Mouse (Mus musculus) embryonic facial prominence, embryonic 13.5 days (tissue): ENCODE data around the gene Hoxa13. TPM values are rescaled to one million over a fixed set of nuclear protein-coding genes. Genes with fewer than 3 reads are reported as not detected.
A peak's percentile ranks its signal among the peaks of the same experiment; 100 is the strongest.

Experiments used
- ATAC-seq: fragments of 200-750 bp; cut with Nextera tagmentation; 2 replicates; pipeline ENCODE4 v1.8.0; 2017; ENCODE audit warnings: low read depth; ENCODE audit not compliant: insufficient number of reproducible peaks, insufficient read depth, low FRiP score, low TSS enrichment
- H3K27ac ChIP-seq: fragments of 300-500 bp; sonication (generic); 2 replicates; pipeline ENCODE4 v1.5.1; 2015; ENCODE audit warnings: moderate library complexity, mild to moderate bottlenecking, inconsistent platforms
- H3K27me3 ChIP-seq: fragments of 300-500 bp; sonication (generic); 2 replicates; pipeline ENCODE4 v1.6.1; 2015; ENCODE audit warnings: mild to moderate bottlenecking, inconsistent platforms
- H3K36me3 ChIP-seq: fragments of 300-500 bp; sonication (generic); 2 replicates; pipeline ENCODE4 v1.6.1; 2015; ENCODE audit warnings: mild to moderate bottlenecking, inconsistent platforms
- H3K4me1 ChIP-seq: fragments of 300-500 bp; sonication (generic); 2 replicates; pipeline ENCODE4 v1.6.1; 2015; ENCODE audit warnings: inconsistent platforms
- H3K4me2 ChIP-seq: fragments of 300-500 bp; sonication (generic); 2 replicates; pipeline ENCODE4 v1.6.1; 2015; ENCODE audit warnings: moderate library complexity, mild to moderate bottlenecking, inconsistent platforms
- H3K4me3 ChIP-seq: fragments of 300-500 bp; sonication (generic); 2 replicates; pipeline ENCODE4 v1.5.1; 2015; ENCODE audit warnings: mild to moderate bottlenecking, inconsistent platforms
- H3K9ac ChIP-seq: fragments of 300-500 bp; sonication (generic); 2 replicates; pipeline ENCODE4 v1.6.1; 2015; ENCODE audit warnings: mild to moderate bottlenecking, inconsistent platforms
- H3K9me3 ChIP-seq: fragments of 300-500 bp; sonication (generic); 2 replicates; pipeline ENCODE4 v1.6.1; 2016; ENCODE audit warnings: inconsistent platforms
- WGBS: fragments of 180-500 bp; shearing (Covaris S2); methylation state at CpG from one replicate; pipeline ENCODE4 v1.1.7; 2015; ENCODE audit warnings: mixed read lengths; 5-methylcytosine and 5-hydroxymethylcytosine counted together
- polyA plus RNA-seq: library from polyadenylated mRNA; unstranded; fragments of >200 nt; fragmentation: Nextera tagmentation; extraction: Ambion mirVana; gene quantifications from 2 replicates; pipeline ENCODE4 v1.2.1, GENCODE M21; 2015

Gene Hoxa13
- polyA plus RNA-seq = not detected in 2 replicates

GRCm38 (mm10) chr6:52260654-52261575 lies at the start of gene Hoxa13:
TSS of gene Hoxa13 (minus strand) at chr6:52260880.
- no peak within 1 kb of the TSS for H3K27ac ChIP-seq
- peaks cover 97% of the 10 kb centered on the region for H3K27me3 ChIP-seq
- H3K4me2 ChIP-seq = peak within 1 kb of the TSS; percentile 62
- H3K9me3 ChIP-seq = no peaks in the 10 kb centered on the region
- H3K36me3 ChIP-seq = no peaks in the 10 kb centered on the region
- no peak within 1 kb of the TSS for H3K9ac ChIP-seq
- no peak for ATAC-seq
- under 1% methylated on average over 65 of the region's 72 CpGs for WGBS
- H3K4me1 ChIP-seq = peaks cover 10% of the 10 kb centered on the region
- H3K4me3 ChIP-seq = peak within 1 kb of the TSS; percentile 42

- H3K27ac ChIP-seq = no peak overlapping the region
- no peaks in the 10 kb centered on the region for H3K36me3 ChIP-seq
- no peak overlapping the region for H3K9ac ChIP-seq
- H3K9me3 ChIP-seq = no peaks in the 10 kb centered on the region
- 0 out of 2 replicates have a peak overlapping the region, but pooled peaks have one; percentile 9 for H3K4me2 ChIP-seq
- H3K4me1 ChIP-seq = peaks cover 26% of the 10 kb centered on the region
- peak overlapping the region; percentile 5; the same call in 1 of the 2 replicates for H3K4me3 ChIP-seq
- no peak for ATAC-seq
- peaks cover 99% of the 10 kb centered on the region for H3K27me3 ChIP-seq
- WGBS = under 1% methylated on average over 24 of the region's 24 CpGs
Observed at GRCm38 (mm10) chr6:52310366-52310765, 49.7 kb upstream of the Hoxa13 start.

DNA sequence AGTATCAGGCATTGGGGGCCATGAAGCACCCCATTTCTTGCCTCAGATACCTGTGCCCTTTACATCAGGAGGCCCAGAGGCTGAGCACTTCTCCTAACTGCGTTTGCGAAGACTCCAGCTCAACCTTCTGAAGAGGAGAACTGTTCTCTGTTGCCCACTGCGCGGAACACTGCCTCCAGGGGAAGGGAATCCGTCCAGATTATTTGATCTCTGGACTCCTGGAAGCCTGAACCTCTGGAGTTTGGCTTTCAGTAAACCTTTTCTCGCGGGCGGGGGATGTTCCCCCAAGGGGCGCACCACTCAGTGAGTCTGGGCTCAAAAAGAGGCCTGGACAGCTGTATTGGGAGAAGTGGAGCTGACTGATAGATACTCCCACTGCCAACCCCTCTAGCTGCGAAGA lies 49.1 kb upstream of the Hoxa13 start:
- Histone ChIP-seq H3K4me2 (no peak overlapping the region), H3K27ac (no peak overlapping the region), H3K27me3 (peaks cover 98% of the 10 kb centered on the region), H3K4me1 (peaks cover 26% of the 10 kb centered on the region), H3K9ac (no peak overlapping the region), H3K36me3 (no peaks in the 10 kb centered on the region), H3K9me3 (no peaks in the 10 kb centered on the region), H3K4me3 (no peak overlapping the region)
- WGBS = 7% methylated on average over 10 of the region's 10 CpGs
- ATAC-seq = no peak

GRCm38 (mm10) chr6:52305877-52306389 lies 45.3 kb upstream of the Hoxa13 start:
- H3K27ac ChIP-seq = no peak overlapping the region
- H3K4me3 ChIP-seq = peak overlapping the region; percentile 47
- WGBS = under 1% methylated on average over 30 of the region's 30 CpGs
- H3K27me3 ChIP-seq = peaks cover 92% of the 10 kb centered on the region
- no peaks in the 10 kb centered on the region for H3K36me3 ChIP-seq
- peak overlapping the region; percentile 75 for H3K4me2 ChIP-seq
- H3K4me1 ChIP-seq = peaks cover 12% of the 10 kb centered on the region
- H3K9ac ChIP-seq = peak overlapping the region; percentile 63
- no peaks in the 10 kb centered on the region for H3K9me3 ChIP-seq
- peak; percentile 43; the same call in 1 of the 2 replicates for ATAC-seq

DNA sequence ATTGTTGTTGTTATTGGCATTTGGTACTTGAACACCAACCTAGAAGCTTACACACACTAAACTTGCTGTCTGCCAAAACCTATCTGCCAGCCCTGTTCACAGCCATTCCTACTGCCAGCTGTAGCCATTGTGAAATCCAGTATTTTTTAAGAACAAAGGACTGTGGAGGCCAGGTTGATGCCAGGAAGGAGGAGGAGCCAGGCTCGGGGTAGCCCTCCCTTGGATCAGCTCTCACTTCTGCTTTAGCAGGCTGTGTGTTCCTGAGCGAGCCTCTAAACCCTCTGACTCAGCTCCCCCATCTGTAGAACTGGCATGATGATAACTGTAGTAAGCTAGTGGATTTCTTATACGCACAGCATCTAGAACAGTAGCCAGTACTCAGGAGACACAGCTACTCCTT lies 42.7 kb upstream of the Hoxa13 start:
- WGBS = 58% methylated on average over 3 of the region's 3 CpGs
- no peak overlapping the region for H3K4me2 ChIP-seq
- H3K27me3 ChIP-seq = peaks cover 87% of the 10 kb centered on the region
- H3K36me3 ChIP-seq = no peaks in the 10 kb centered on the region
- H3K9me3 ChIP-seq = no peaks in the 10 kb centered on the region
- no peak overlapping the region for H3K9ac ChIP-seq
- H3K4me3 ChIP-seq = no peak overlapping the region
- peaks cover 9% of the 10 kb centered on the region for H3K4me1 ChIP-seq
- H3K27ac ChIP-seq = no peak overlapping the region
- no peak for ATAC-seq

- H3K27ac ChIP-seq = no peak overlapping the region
- peaks cover 3% of the 10 kb centered on the region for H3K4me1 ChIP-seq
- no peaks in the 10 kb centered on the region for H3K36me3 ChIP-seq
- no peak overlapping the region for H3K9ac ChIP-seq
- H3K4me2 ChIP-seq = no peak overlapping the region
- no peaks in the 10 kb centered on the region for H3K9me3 ChIP-seq
- peaks cover 83% of the 10 kb centered on the region for H3K27me3 ChIP-seq
- whole genome bisulfite sequencing = 72% methylated on average over 4 of the region's 4 CpGs
- no peak for ATAC-seq
- no peak overlapping the region for H3K4me3 ChIP-seq
Observed at GRCm38 (mm10) chr6:52300806-52301205, 40.1 kb upstream of the Hoxa13 start.

DNA sequence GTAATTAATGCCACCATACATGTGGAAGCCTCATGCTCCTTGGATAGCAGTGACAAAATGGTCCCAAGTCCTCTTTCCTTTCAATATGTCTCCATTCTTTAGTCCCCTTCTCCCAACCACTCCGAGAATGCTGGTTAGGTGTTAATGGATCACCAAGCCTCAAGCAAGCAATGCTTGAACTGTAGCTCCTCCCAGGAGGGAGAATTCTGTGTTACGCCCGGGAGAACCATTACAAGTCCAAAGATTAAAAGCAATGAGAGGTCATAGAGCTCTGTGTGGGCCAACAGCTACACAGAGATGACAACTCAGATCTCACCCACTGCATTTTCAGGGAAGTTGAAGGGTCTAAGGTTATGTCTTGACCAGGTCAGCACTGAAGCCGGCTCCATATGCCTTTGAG lies 37.8 kb upstream of the Hoxa13 start:
- no peak overlapping the region for H3K9ac ChIP-seq
- H3K27ac ChIP-seq = no peak overlapping the region
- H3K9me3 ChIP-seq = no peaks in the 10 kb centered on the region
- no peak overlapping the region for H3K4me2 ChIP-seq
- no peaks in the 10 kb centered on the region for H3K36me3 ChIP-seq
- WGBS = 81% methylated on average over 4 of the region's 4 CpGs
- H3K4me3 ChIP-seq = no peak overlapping the region
- no peaks in the 10 kb centered on the region for H3K4me1 ChIP-seq
- no peak for ATAC-seq
- H3K27me3 ChIP-seq = peaks cover 83% of the 10 kb centered on the region

DNA sequence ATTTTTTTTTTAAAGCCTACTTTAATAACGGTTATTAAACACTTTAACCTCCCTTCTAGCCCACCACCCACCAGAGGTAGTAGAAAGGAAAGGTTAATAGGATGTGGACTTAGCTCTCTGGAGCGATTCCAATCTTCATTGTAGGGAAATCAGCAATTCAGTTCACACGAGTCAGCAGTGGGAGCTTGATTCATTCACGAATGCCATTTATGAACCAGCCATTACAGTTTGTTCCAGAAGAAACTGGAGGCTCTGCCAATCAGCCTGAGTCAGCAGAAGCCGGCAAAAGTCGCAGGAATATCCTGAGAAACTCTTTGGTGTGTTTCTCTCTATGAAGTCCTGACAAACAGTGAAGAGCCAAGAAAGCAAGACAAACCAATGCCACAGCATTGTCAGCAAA lies 33.9 kb upstream of the Hoxa13 start:
- Histone ChIP-seq H3K36me3 (no peaks in the 10 kb centered on the region), H3K4me3 (no peak overlapping the region), H3K4me1 (peaks cover 9% of the 10 kb centered on the region), H3K4me2 (no peak overlapping the region), H3K27ac (no peak overlapping the region), H3K9me3 (no peaks in the 10 kb centered on the region), H3K27me3 (peaks cover 87% of the 10 kb centered on the region), H3K9ac (no peak overlapping the region)
- no peak for ATAC-seq
- WGBS = 74% methylated on average over 6 of the region's 6 CpGs

- H3K27me3 ChIP-seq = peaks cover 93% of the 10 kb centered on the region
- WGBS = 52% methylated on average over 7 of the region's 7 CpGs
- no peak overlapping the region for H3K27ac ChIP-seq
- no peak for ATAC-seq
- H3K36me3 ChIP-seq = no peaks in the 10 kb centered on the region
- H3K4me1 ChIP-seq = peaks cover 9% of the 10 kb centered on the region
- no peaks in the 10 kb centered on the region for H3K9me3 ChIP-seq
- H3K4me3 ChIP-seq = no peak overlapping the region
- H3K4me2 ChIP-seq = no peak overlapping the region
- H3K9ac ChIP-seq = no peak overlapping the region
Observed at GRCm38 (mm10) chr6:52292328-52292727, 31.6 kb upstream of the Hoxa13 start.

- peak overlapping the region; percentile 32 for H3K4me3 ChIP-seq
- peak overlapping the region; percentile 56 for H3K4me2 ChIP-seq
- peak overlapping the region; percentile 49 for H3K9ac ChIP-seq
- H3K36me3 ChIP-seq = no peaks in the 10 kb centered on the region
- H3K9me3 ChIP-seq = no peaks in the 10 kb centered on the region
- ATAC-seq = no peak
- 2% methylated on average over 45 of the region's 45 CpGs for WGBS
- no peak overlapping the region for H3K27ac ChIP-seq
- peaks cover 92% of the 10 kb centered on the region for H3K27me3 ChIP-seq
- H3K4me1 ChIP-seq = peaks cover 9% of the 10 kb centered on the region
Observed at GRCm38 (mm10) chr6:52291021-52291860, 30.6 kb upstream of the Hoxa13 start.

GRCm38 (mm10) chr6:52290186-52290585 lies 29.5 kb upstream of the Hoxa13 start:
- Histone ChIP-seq H3K4me3 (no peak overlapping the region), H3K4me1 (peaks cover 9% of the 10 kb centered on the region), H3K9me3 (no peaks in the 10 kb centered on the region), H3K4me2 (no peak overlapping the region), H3K27ac (no peak overlapping the region), H3K27me3 (peaks cover 91% of the 10 kb centered on the region), H3K9ac (no peak overlapping the region), H3K36me3 (no peaks in the 10 kb centered on the region)
- ATAC-seq = no peak
- 16% methylated on average over 12 of the region's 12 CpGs for WGBS
